Mouse (Mus musculus) brain, embryonic 14.5 days (tissue): ENCODE data around the gene 1700016D06Rik.

Experiments
- CTCF ChIP-seq: fragments of 200-500 bp; IDR thresholded peaks from 2 replicates; pipeline ENCODE4 v1.5.1; 2012; ENCODE audit warnings: inconsistent platforms, mild to moderate bottlenecking, moderate library complexity, borderline replicate concordance; ENCODE audit not compliant: insufficient read depth, insufficient read length; ENCODE audit errors: extremely low read depth
- POLR2A ChIP-seq: fragments of 200-500 bp; IDR thresholded peaks from 2 replicates; pipeline ENCODE4 v1.6.1; 2012; ENCODE audit warnings: mild to moderate bottlenecking, inconsistent platforms, borderline replicate concordance; ENCODE audit not compliant: poor library complexity, insufficient read depth, insufficient read length, severe bottlenecking; ENCODE audit errors: extremely low read depth

- TF ChIP-seq CTCF = no peak
- TF ChIP-seq POLR2A = no peak
Measured at GRCm38 (mm10) chr8:11684558-11684957, 16.3 kb downstream of the 1700016D06Rik start.
